Mouse (Mus musculus): ENCODE results near the gene Fas.

The Fas gene

DNA sequence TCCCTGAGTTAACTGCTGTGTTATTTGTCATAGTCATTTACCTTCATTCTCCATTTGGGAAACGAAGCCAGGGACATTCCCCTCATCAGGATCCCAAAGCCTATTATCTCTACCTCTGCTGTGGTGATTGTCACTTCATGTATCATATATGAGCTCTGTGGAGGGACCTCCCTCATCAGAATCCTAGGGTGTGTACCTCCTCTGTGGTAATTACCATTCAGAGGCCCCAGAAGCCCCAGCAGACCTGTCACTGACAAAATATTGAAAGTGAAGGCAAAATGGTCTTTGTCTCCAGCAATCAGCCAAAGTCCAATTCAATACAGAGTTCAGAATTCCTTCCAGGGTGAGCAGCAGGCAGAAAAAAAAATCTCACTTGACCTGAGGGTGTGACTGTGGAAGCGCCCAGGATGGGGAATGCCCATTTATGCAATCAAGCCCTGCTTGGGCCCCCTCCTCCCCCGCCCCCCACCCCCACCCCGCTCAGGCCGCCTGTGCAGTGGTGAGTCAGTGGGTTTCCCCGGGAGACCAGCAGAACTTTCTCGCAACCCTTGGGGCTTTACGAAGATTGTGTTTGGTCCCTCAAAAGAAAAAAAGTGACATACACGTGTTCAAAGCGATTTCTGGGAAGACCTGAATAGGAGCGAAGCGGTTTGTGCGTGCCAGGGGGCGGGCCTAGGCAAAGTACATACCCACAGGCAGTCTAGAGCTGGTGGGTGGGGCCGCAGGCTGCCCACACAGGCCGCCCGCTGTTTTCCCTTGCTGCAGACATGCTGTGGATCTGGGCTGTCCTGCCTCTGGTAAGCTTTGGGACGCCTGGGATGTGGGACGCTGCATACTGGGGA is at the start of gene Fas:
Fas (plus strand) TSS at position 719 of the 842 bp plus-strand sequence.
- peak; percentile 87 for DNase-seq

- DNase-seq: no peak
Observed at GRCm38 (mm10) chr19:34241247-34241915, 49.1 kb upstream of the Fas start.

GRCm38 (mm10) chr19:34242925-34243324 is 47.5 kb upstream of the Fas start:
- no peak for DNase-seq

- DNase-seq: peak; percentile 71
Observed at GRCm38 (mm10) chr19:34244056-34244455, 46.4 kb upstream of the Fas start.

DNA sequence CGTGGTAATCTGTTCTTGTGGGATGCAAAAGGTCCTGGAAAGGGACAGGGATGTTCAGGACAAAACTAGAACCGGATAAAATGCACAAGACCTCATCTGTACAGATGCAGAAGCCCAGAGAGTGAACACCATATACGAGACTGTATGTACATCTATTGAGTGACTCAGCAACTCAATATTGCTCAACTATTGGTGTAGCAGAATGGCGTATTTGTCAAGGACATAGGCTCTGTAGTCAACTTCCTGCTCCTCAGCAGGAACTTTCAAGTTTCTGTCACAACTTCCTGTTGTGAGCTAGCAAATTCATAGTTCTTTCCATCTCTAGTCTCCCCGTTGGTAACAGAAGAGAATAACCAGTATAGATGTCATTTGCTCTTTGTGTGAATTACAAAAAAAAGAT is 41.9 kb upstream of the Fas start:
- no peak for DNase-seq

- no peak for DNase-seq
Observed at GRCm38 (mm10) chr19:34250621-34251020, 39.8 kb upstream of the Fas start.

DNA sequence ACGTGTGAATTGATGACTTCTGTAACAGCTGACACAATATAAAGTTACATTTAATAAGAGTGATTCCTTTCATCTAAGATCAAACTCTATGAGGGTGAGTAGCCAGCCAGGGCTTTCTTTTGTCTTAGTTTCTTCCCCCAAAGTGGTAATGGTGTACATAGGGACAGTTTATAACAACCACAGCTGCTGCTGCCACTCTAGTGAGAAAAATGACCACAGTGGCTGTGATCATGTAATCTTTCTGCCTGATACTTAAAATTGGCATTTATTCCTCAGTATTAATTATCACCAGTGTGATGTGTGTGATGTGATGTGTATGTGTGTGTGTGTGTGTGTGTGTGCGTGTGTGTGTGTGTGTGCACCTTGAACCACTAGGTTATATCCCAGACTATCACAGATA is 38.6 kb upstream of the Fas start:
- no peak for DNase-seq

- DNase-seq: no peak
Observed at GRCm38 (mm10) chr19:34252450-34252849, 38.0 kb upstream of the Fas start.

- DNase-seq: peak; percentile 36
Observed at GRCm38 (mm10) chr19:34254101-34254879, 36.2 kb upstream of the Fas start.

DNA sequence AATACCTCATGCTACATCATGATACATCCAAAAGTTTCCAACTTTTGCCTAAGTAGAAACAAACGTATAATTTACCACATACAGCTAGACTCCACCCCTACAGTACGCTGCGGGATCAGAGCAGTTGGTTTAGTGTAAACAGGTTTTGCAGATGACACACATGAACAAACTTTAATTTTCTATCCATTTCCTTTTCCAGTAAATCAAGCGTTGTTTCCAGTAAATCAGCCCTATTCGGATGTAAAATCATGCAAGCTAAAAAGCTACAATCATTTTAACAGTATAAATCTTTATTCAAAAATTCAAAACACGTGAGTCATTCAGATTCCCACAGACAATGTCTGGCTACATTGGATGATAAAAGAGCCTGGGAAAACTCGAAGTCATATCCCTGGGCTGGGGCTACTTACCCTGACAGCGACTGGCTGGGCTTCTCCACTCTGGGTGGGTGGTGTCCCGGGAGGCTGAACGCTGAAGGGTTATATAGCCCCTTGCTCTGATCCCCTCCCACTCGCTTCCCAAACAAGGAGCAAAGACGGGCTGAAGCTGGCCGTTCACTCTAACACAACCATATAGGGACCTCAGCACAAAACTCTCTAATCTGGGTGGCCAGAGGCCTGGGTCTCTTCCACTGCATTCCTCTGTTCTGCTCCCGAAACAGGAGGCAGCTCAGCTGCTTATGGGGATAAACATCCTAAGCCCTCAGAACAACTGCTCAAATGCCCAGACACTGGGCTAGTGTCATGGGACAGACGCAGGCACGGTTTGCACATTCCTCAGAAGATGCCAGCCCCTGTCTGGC is 35.4 kb upstream of the Fas start, which contains the start of gene Acta2:
Acta2 (minus strand) TSS at position 711 of the 802 bp plus-strand sequence.
- DNase-seq: no peak

- DNase-seq: no peak
Observed at GRCm38 (mm10) chr19:34256149-34256548, 34.3 kb upstream of the Fas start.

DNA sequence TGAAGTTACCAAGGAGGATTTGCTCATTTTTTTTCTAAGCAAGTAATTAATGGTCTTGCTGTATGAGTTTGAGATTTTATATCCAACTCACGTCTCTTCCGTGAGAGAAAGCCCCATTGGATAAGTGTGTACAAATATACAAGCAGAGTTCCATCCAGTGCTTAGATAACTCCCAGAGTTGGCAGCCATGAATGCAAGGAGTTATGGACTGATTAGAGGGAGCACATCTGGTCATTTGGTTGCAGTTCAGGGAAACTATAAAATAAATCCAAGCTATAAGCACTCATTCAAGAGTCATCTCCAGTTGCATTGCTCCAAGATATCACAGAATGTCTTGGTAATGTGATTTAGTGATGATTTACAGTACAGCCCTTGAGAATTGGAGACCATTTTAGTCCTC is 33.5 kb upstream of the Fas start:
- DNase-seq: no peak

- no peak for DNase-seq
Observed at GRCm38 (mm10) chr19:34262273-34262974, 28.0 kb upstream of the Fas start.

DNA sequence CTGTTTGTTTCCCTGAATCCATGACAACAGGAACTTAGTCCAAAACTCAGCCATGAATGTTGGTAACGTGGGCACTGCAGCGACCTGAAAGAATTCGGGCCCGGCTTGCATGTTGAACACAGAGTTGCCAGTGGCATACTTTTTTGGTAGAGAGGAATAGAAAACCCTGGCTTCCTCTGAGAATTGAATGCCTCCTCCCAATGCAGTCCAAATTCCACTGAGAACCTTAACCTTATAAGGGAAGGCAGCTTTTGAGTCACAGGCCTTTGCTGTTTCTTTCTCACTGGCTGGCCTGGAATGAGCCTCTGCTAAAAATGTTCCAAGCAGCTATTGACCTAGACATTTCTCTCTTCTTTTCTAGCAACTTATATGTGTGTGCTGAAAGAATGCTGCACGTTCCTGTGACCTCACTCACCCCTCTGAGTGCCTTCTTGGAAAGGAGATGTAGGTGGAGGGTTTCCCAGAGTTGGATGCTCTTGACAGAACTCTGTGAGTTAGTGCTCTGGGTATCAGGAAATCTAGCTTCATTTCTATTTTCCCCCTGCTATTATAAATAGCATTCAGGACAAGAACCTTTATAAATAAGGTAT is 24.8 kb upstream of the Fas start:
- no peak for DNase-seq

- no peak for DNase-seq
Observed at GRCm38 (mm10) chr19:34268991-34269390, 21.5 kb upstream of the Fas start.

GRCm38 (mm10) chr19:34270106-34270726 is 20.2 kb upstream of the Fas start:
- no peak for DNase-seq

- DNase-seq: no peak
Observed at GRCm38 (mm10) chr19:34270824-34271464, 19.5 kb upstream of the Fas start.

DNA sequence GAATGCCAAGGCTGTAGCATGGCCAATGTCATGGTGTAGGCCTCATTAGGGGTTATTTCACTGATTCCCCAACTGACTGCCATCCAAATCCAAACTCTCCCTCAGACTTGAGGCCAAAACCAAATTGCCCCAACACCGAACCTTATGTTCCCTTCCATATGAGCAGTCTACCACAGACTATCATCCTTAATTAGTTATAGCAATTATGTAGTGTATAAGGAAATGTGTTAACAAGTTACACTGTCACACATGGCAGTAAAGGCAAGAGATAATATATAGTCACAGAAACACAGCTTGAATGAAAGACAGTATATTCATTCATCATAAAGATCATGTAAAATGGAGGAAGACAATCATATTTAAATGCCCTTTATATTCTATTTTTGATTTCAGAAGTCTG is 17.4 kb upstream of the Fas start:
- DNase-seq: no peak

DNA sequence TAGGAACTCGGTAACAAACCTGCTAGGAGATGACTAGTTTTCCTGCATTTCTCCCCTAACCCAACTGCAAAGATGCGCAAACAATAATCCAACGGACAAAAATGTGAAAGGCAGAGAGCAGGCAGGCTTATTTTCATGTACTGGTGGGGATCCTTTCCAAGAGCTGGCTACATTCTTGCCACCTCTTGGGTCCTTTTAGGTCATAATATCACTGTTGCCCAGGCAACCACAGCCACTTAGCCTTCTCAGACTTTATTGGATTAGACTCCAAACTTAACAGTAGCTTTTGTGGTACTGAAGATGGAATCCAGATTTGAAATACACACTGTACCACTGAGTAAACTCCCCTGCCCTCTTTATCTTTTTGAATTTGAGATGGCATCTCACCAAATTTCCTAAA is 12.4 kb upstream of the Fas start:
- no peak for DNase-seq

DNA sequence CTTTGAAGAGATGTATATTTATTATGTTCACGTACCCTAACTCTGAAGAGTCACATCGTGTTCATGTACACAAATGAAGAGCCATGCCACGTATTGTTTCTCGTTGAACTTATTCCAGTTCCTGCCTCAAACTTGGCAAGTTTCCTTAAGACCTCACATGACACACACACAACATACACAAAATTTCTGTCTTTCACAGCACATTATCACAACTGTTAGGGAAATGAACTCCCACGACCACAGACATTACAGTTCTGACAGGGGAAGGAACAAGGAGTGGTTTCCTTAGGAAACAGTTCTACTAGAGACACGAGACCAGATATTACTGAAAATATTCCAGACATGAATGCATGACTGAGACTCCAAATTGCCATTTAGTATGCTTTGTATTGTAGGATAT is 6.9 kb upstream of the Fas start:
- no peak for DNase-seq

DNA sequence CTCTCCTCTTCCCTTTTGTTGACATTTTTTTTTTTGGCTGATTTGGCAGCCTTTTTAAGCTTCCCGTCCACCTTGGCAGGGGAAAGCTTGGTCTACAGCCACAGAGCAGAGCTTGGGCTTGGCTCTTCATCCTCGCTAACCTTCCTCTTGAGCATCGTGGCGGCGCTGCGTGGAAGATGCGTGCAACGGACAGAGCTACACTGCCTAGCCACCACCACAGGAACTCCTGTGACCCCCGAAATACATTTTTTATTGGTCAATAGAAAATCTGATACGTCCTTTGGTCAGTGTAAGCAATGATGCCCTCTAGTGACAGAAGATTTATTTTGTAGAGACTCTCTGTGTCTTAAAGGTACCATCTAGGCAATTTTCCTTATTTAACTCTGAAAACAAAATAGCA is 6.1 kb upstream of the Fas start:
- DNase-seq: no peak
